Mouse (Mus musculus): ENCODE results near the gene Gpr108.
A peak's percentile ranks its signal among the peaks of the same experiment; 100 is the strongest.

Gpr108 gene

DNA sequence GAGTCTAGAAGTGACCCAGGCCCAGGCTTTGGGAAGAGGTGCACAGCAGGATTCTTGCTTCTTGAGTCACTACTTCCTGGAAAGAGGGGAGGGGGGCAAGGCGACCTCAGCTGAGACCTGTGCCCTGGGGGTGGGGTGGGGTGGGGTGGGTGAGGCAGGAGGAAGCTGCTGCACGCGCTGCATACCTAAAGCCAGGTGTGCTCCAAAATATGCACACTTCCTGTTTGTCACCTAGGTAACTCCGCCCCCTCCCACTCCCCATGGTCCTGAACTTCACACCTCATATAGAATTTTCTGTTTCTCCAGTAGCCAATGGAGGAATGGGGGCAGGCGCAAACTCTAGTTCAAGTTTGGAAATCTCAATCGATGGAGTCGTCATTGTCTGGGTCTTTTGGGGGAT lies 25.6 kb upstream of the Gpr108 start:
- DNase-seq (ENCODE audit: low read depth, low spot score) = no peak

- DNase-seq (ENCODE audit: low read depth, low spot score) = no peak
Measured at GRCm38 (mm10) chr17:57271301-57271700, 23.1 kb upstream of the Gpr108 start.

- no peak for DNase-seq (ENCODE audit: low read depth, low spot score)
Measured at GRCm38 (mm10) chr17:57267556-57268126, 19.4 kb upstream of the Gpr108 start.

DNA sequence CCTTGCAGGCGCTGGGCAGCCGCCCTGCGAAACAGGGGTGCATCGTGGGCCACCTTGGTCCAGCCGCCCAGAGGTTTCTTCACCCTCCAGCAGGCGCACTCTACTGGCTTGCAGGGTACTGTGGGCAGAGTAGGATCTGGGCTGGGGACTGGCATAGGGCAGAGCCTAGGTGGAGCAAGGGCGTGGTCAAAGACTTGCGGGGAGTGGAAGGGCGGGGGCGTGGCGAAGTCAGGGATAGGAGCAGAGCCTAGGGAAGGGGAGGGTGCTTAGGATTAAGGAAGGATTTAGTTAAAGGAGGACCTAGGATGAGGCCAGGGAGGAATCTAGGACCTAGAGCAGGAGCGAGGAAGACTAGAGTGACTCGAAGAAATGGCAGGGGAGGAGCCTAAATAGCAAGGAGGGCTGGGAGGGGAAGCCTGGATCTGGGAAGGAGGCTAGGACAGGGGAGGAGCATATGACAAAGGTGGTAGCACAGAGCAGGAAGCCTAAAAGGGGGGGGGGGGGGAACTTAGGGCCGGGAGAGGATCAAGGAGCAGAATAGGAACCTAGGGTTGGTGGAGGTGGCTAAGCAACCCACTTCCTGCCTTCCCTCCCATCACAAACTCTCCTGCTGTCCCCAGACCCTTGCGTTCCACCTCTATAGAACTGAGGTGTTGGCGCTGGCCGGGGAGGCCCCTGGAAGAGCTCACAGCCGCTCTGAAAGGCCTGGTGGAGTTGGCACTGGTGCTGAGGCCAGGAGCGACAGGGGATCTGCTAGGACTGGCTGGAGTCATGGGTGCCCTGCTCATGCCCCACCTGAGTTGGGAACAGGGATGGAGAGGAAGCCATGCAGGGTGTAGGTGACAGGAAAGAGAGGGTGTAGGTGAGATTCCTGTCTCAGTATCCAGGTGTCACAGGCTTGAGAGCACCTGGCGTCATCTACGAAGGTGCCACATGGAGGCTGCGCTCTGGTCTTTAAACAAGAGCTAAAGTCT lies 17.0 kb upstream of the Gpr108 start:
- no peak for DNase-seq (ENCODE audit: low read depth, low spot score)

DNA sequence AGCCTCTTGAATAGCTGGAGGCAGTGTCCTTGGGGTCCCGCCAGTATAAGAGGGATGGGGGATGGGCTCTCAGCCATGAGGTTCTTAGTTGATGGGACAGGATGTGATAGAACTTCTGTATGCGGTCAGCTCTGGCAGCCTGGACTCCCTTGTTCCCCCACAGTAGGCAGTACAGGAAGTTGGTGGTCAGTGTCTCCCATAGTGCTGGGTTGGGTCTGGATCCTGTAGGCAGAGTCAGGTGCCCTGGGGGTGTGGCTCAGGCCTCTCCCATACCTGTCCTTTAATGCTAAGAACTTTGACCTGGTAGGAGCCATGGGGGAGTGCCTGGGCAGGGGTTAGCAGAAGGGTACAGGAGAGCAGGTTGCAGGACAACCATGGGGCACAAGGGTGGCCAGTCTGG lies 15.9 kb upstream of the Gpr108 start:
- no peak for DNase-seq (ENCODE audit: low read depth, low spot score)

DNA sequence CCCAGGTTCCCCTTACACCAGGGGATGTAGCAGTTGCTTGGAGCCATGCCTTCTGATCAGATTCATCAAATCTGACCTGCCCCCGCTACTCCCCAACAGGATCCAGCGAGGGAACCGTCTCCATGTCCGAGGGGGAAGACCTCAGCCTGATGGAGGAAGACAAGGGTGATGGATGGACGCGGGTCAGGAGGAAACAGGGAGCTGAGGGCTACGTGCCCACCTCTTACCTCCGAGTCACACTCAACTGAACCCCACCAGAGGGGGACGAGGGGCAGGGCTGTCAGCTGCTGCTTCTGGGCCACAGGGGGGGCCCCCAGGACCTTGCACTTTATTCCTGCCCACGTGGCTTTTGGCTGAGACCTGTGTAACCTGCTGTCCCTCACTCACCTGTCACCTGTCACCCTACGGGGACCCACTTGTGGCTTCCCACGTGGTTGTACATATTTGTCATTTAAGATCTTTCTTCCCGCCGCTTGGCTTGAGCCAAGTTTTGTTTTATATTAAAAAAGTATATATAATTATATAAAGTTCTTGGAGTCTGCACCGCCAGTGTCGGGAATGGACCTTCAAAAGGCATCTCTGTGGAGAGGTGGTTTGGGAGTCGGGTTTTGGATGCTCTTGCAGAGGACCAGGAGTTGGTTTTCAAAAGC lies 14.8 kb upstream of the Gpr108 start:
- no peak for DNase-seq (ENCODE audit: low read depth, low spot score)

DNA sequence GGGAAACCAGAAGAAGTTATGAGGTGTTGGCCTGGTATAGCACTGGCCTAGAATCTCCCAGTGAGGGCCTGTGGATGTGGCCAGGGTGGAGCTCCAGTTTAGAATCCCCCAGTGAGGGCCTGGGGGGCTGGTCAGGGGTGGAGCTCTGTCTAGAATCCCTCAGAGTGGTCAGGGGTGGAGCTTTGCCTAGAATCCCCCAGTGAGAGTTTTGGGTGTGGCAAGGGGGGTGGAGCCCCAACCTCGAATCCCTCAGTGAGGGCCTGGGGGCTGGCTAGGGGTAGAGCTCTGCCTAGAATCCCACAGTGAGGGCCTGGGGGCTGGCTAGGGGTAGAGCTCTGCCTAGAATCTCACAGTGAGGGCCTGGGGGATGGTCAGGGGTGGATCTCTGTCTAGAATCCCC lies 13.6 kb upstream of the Gpr108 start:
- no peak for DNase-seq (ENCODE audit: low read depth, low spot score)

- DNase-seq (ENCODE audit: low read depth, low spot score) = no peak
Measured at GRCm38 (mm10) chr17:57261286-57261685, 13.0 kb upstream of the Gpr108 start.

- no peak for DNase-seq (ENCODE audit: low read depth, low spot score)
Measured at GRCm38 (mm10) chr17:57260351-57260750, 12.1 kb upstream of the Gpr108 start.

DNA sequence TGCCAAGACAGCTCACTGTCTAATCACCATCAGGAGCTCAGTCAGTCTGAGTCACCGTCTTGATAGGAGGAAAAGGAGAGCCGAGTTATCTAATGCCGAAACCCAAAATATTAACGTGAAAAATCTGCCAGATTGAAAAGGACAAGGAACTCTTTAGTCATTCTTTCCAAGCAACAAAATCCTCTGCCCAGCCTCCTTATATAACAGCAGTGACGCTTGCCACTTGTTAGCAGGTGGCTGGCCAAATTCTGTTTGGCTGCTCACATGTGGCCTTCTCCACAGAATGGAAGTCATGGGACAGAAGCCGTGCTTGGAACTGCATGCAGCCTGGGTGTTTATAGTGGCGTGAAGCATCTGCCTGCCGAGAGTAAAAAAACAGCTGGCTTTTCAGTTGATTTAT lies 11.5 kb upstream of the Gpr108 start:
- DNase-seq (ENCODE audit: low read depth, low spot score) = no peak

DNA sequence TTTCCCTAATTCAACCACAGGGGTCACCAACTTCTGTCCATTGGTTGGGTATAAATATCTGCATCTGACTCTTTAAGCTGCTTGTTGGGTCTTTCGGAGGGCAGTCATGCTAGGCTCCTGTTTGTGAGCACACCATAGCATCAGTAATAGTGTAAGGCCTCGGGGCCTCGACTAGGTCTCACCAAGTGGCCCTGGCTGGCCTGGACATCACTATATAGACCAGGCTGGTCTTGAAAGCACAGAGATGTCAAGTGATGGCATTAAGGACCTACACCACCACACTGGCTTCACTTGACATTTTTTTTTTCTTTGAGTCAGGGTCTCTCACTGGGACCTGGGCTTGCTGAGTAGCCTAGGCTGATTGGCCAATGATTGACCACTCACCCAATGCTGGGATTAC lies 9.9 kb upstream of the Gpr108 start:
- DNase-seq (ENCODE audit: low read depth, low spot score) = no peak

DNA sequence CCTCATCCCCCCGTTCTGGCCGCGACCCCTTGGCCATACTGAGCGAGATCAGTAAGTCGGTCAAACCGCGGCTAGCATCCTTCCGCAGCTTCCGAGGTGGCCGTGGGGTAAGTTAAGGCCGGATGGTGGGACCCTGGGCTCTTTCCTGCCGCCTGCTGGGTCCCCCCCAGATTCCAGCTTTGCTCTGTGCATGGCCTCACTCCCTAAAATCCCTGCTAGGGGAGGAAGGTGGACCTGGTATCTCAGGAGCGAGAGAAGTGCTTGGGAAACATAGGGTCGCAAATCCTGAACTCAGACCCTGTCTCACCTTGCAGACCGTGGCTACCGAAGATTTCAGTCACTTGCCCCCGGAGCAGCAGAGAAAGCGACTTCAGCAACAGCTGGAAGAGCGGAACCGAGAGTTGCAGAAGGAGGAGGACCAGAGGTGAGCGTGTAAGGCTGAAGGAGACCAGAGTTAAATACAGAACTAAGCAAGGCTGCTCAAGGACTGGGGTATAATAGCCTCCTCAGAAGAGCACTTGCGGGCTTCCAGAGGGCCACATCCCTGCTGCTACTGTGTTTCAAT lies 8.8 kb upstream of the Gpr108 start:
- DNase-seq (ENCODE audit: low read depth, low spot score) = no peak

GRCm38 (mm10) chr17:57255354-57255753 lies 7.1 kb upstream of the Gpr108 start:
- no peak for DNase-seq (ENCODE audit: low read depth, low spot score)

GRCm38 (mm10) chr17:57253306-57253705 lies 5.1 kb upstream of the Gpr108 start:
- DNase-seq (ENCODE audit: low read depth, low spot score) = no peak

GRCm38 (mm10) chr17:57251431-57251830 lies 3.2 kb upstream of the Gpr108 start:
- DNase-seq (ENCODE audit: low read depth, low spot score) = no peak

DNA sequence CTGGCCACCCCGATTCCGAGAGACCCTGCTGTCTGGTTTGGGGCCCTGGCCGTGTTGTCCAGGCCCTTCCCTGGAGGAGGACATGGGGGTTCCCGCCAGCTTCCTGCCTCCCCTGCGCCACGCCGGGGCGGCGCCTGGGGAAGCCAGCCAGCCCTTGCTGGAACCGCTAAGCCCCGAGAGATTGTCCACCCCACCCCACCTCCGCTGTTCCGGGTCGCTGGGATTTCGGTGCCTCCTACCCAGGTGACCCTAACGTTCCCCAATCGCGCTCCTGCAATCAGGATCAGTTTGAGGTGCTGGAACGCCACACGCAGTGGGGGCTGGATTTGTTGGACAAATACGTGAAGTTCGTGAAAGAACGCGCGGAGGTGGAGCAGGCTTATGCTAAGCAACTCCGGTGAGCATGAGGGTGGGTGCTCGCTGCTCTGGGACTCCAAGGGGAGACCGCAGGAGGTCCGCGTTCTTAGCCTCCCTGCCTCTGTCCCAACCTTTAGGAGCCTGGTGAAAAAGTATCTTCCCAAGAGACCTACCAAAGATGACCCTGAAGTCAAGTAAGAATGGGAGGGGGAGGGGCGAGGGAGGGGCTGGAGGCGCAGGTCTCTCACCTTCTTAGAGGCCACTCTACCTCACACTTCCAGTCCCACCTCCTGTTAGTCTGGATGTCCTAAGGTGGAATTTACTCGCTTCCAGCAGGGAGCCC lies 2.4 kb upstream of the Gpr108 start:
- peak; percentile 43 for DNase-seq (ENCODE audit: low read depth, low spot score)

DNA sequence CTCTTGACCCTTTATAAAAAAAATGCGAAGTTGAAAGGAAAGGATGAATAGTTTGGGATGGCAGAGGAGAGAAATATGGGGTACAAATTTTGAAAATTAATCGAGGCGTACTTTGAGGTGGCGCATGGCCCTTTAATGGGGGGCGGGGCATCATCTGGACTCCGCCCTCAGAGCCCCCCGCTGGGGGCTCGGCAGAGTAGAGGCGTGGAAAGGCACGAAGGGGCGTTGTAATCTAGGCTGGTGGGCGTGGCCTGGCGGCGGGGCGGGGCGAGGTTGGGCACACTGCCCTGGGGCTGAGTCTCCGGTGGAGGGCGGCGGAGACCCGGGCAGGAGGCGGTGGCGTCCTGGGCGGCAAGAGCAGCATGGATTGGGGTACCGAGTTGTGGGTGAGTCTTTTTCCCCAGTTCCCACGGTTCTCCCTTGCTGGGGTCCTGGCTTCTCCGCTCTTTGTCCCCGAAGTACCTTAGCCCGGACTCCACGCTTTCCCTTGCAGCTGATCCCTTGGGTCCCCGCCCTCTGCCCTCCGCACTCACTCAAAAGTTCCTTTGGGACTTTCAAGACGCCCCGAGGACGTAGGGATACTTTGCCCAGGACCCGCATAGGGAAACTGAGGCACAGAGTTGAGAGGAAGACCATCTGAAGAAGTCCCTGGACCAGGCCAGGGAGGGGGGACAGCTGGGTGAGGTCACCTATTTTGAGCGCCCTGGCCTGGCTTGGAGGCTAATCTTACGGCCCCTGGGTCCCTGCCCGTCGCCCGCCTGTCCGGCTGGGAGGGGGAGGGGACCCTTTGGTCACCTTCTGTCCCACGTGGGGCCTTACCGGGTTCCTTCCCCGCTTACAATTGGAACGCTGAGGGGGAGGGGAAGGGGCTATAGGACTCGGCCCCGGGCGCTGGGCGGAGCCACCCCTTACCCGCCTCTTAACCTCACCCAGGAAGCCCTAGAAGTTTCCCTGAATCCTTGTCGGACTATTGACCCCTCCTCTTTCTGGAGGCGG lies 1.2 kb upstream of the Gpr108 start, which contains the start of gene Trip10:
Trip10 (plus strand) TSS at position 270 of the 996 bp plus-strand sequence.
- peak; percentile 13 for DNase-seq (ENCODE audit: low read depth, low spot score)

DNA sequence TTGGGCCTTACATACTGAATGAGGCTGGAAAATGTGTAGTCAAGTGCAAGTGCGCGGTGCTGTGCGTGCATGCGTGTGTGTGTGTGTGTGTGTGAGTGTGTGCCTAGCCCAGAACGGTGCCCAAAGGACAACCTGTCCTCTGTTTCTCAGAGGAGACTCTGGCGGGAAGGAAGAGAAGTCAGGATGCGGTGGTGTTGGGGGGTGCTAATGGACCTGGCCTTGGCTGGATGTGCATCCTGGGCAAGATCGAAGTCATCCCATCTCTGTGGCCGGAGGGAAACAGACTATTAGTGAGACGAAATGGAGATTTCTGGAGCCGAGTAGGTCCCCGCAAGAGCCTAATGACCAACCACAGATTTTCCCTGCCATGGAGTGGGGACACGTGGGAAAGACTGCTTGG lies 525 bp upstream of the Gpr108 start:
- no peak for DNase-seq (ENCODE audit: low read depth, low spot score)

DNA sequence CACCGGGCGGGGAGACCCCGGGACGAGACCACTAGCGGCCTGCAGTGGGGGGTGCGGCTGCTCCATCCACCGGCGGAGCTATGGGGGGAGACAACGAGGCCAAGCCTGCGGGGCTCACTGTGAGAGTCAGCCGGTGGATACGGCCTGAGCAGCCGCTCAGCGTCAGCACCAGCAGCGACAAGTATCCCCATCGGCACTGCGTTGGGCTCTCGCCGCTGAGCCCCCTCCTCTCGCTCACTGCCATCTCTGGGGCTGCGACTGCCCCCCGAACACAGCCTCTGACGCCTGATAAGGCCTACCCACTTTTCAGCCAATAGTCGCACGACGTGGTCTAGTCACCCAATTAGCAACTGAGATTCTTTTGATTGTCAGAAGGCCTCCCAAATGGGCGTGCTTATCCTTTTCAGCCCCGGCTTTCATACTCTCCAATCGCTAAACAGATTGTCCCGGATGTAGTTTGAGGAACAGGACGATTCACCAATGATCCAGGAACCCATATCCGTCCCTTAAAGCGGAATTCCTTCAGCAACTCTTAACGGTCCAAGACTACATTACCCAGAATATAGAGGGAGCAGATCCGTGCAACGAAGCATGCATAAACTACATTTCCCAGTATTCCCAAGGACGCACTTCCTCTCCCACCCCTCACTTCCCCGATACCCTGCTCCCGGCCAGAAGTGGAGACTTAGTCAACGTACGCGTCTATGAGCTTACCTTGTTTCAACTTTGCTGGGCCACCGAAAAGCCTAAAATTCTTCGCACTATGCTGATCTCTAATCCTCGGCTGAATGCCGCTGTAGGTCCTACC lies 649 bp downstream of the Gpr108 start:
- DNase-seq (ENCODE audit: low read depth, low spot score) = peak; percentile 100

Data from telencephalon, adult 2 months (tissue).